Mouse (Mus musculus) liver, postnatal 0 days (tissue): ENCODE measurements at regions not wholly inside any gene's neighbourhood (a gene's known extent, or its start where the extent isn't known, plus 50 kb on each side); places are given as distances from the start of the nearest gene placed in this dataset.

ENCODE experiments used
- ATAC-seq: fragments of 200-750 bp; cut with Nextera tagmentation; 2 replicates; pipeline ENCODE4 v1.8.0; 2017; ENCODE audit warnings: mild to moderate bottlenecking, moderate library complexity
- DNase-seq: peaks from one replicate; pipeline ENCODE4 v3.0.0-alpha.2; 2016
- H3K27ac ChIP-seq: fragments of 300-500 bp; sonication (generic); 2 replicates; pipeline ENCODE4 v1.5.1; 2014; ENCODE audit warnings: antibody characterized with exemption, moderate library complexity, mild to moderate bottlenecking, low read depth
- H3K27me3 ChIP-seq: fragments of 300-500 bp; sonication (generic); 2 replicates; pipeline ENCODE4 v1.6.1; 2014; ENCODE audit warnings: low read length, control low read depth, mixed read lengths; ENCODE audit not compliant: insufficient read depth
- H3K36me3 ChIP-seq: fragments of 300-500 bp; sonication (generic); replicated peaks from 2 replicates; pipeline ENCODE4 v1.6.1; 2014; ENCODE audit warnings: mild to moderate bottlenecking, control low read depth, low read length, moderate library complexity, mixed read lengths; ENCODE audit not compliant: insufficient read depth
- H3K4me1 ChIP-seq: fragments of 300-500 bp; sonication (generic); 2 replicates; pipeline ENCODE4 v1.6.1; 2014; ENCODE audit warnings: antibody characterized with exemption, mild to moderate bottlenecking, control low read depth; ENCODE audit not compliant: insufficient read depth
- H3K4me2 ChIP-seq: fragments of 300-500 bp; sonication (generic); 2 replicates; pipeline ENCODE4 v1.6.1; 2014; ENCODE audit warnings: low read depth, mild to moderate bottlenecking, low read length, moderate library complexity, mixed read lengths
- H3K4me3 ChIP-seq: fragments of 300-500 bp; sonication (generic); 2 replicates; pipeline ENCODE4 v1.5.1; 2014; ENCODE audit warnings: low read depth, low read length
- H3K9ac ChIP-seq: fragments of 300-500 bp; sonication (generic); replicated peaks from 2 replicates; pipeline ENCODE4 v1.6.1; 2014; ENCODE audit warnings: mild to moderate bottlenecking, moderate library complexity
- H3K9me3 ChIP-seq: fragments of 300-500 bp; sonication (generic); 2 replicates; pipeline ENCODE4 v1.6.1; 2016; ENCODE audit warnings: mild to moderate bottlenecking, control low read depth, low read length, mixed read lengths
- CTCF ChIP-seq: sonication (generic); IDR thresholded peaks from 2 replicates; pipeline ENCODE4 v1.5.1; 2016; ENCODE audit warnings: antibody characterized with exemption, low read depth
- EP300 ChIP-seq: IDR thresholded peaks from 2 replicates; pipeline ENCODE4 v1.6.1; 2016; ENCODE audit warnings: antibody characterized with exemption, low read depth, mild to moderate bottlenecking
- WGBS: fragments of 180-500 bp; shearing (Covaris S2); extraction: QIAGEN DNeasy Blood & Tissue Kit; methylation state at CpG from one replicate; pipeline ENCODE4 v1.1.7; 2014; ENCODE audit not compliant: insufficient replicate concordance; 5-methylcytosine and 5-hydroxymethylcytosine counted together

- no peak overlapping the region for H3K9ac ChIP-seq
- DNase-seq (no peak), ATAC-seq (no peak)
- no peaks in the 10 kb centered on the region for H3K4me1 ChIP-seq
- no peaks in the 10 kb centered on the region for H3K27me3 ChIP-seq
- H3K36me3 ChIP-seq, result no peaks in the 10 kb centered on the region
- WGBS, result 86% methylated on average over 1 of the region's 1 CpGs
- H3K4me2 ChIP-seq, result no peak overlapping the region
- H3K4me3 ChIP-seq, result no peak overlapping the region
- H3K9me3 ChIP-seq, result no peaks in the 10 kb centered on the region
- TF ChIP-seq CTCF, result no peak
- H3K27ac ChIP-seq, result no peak overlapping the region
Measured at GRCm38 (mm10) chr7:72593259-72593658, 286.9 kb upstream of the Mctp2 start.

- TF ChIP-seq CTCF, result no peak
- no peaks in the 10 kb centered on the region for H3K9me3 ChIP-seq
- no peaks in the 10 kb centered on the region for H3K4me1 ChIP-seq
- no peak overlapping the region for H3K4me3 ChIP-seq
- H3K9ac ChIP-seq, result no peak overlapping the region
- no peak for ATAC-seq
- WGBS, result 55% methylated on average over 1 of the region's 1 CpGs
- no peak overlapping the region for H3K4me2 ChIP-seq
- H3K27me3 ChIP-seq, result no peaks in the 10 kb centered on the region
- no peaks in the 10 kb centered on the region for H3K36me3 ChIP-seq
- DNase-seq, result no peak
- no peak overlapping the region for H3K27ac ChIP-seq
Measured at GRCm38 (mm10) chr7:72594741-72595140, 288.3 kb upstream of the Mctp2 start.

GRCm38 (mm10) chr7:72596985-72597384, 290.6 kb upstream of the Mctp2 start:
- Histone ChIP-seq H3K4me3 (no peak overlapping the region), H3K4me1 (no peaks in the 10 kb centered on the region), H3K27me3 (no peaks in the 10 kb centered on the region), H3K9me3 (no peaks in the 10 kb centered on the region), H3K27ac (no peak overlapping the region), H3K36me3 (no peaks in the 10 kb centered on the region), H3K4me2 (no peak overlapping the region), H3K9ac (no peak overlapping the region)
- no peak for DNase-seq
- TF ChIP-seq CTCF (no peak), EP300 (no peak)
- ATAC-seq, result no peak

DNA sequence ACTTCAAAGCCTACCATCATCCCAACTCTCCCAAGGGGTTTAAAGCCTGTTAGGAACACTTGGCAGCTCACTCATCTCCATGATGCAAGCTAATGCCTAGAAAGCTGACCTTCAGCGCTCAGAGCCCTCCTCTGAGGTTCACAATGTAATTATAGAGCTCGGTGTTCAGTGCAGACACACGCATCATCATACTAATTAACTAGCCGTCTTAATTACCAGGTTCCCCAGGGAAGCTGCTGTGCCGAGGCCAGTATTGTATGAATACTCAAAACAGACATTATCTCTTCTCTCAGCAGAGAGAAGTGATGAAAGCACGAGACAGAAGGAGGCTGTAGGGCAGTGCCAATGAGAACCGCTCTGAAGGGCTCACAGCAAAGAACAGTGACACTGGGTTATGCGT, 295.5 kb upstream of the Mctp2 start:
- no peaks in the 10 kb centered on the region for H3K9me3 ChIP-seq
- no peak overlapping the region for H3K27ac ChIP-seq
- no peak for DNase-seq
- no peak for ATAC-seq
- TF ChIP-seq CTCF, result no peak
- no peak for TF ChIP-seq EP300
- H3K9ac ChIP-seq, result no peak overlapping the region
- WGBS, result 74% methylated on average over 8 of the region's 8 CpGs
- H3K4me3 ChIP-seq, result no peak overlapping the region
- H3K4me1 ChIP-seq, result no peaks in the 10 kb centered on the region
- H3K27me3 ChIP-seq, result no peaks in the 10 kb centered on the region
- H3K36me3 ChIP-seq, result no peaks in the 10 kb centered on the region
- no peak overlapping the region for H3K4me2 ChIP-seq

DNA sequence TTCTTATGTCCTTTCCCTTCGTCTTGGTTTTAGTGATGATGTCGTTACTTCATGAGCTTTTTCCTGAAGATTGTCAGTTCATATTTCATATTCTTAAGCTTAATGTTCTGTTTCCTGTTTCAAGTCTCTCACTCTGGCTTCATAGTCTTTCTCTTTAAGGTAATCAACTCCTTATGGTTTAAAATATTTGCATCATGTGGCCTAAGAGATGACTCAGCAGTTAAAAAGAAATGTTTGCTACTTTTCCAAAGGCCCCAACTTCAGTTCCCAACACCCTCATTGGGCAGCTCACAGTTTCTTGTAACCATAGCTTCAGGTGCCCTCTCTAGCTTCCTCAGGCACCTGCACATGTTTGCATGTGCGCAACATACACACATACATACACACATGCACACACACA, 303.4 kb upstream of the Mctp2 start:
- H3K4me1 ChIP-seq, result no peaks in the 10 kb centered on the region
- no peaks in the 10 kb centered on the region for H3K9me3 ChIP-seq
- H3K36me3 ChIP-seq, result no peaks in the 10 kb centered on the region
- no peaks in the 10 kb centered on the region for H3K27me3 ChIP-seq
- no peak for DNase-seq
- ATAC-seq, result no peak
- TF ChIP-seq CTCF (no peak), EP300 (no peak)
- H3K9ac ChIP-seq, result no peak overlapping the region
- 66% methylated on average over 3 of the region's 3 CpGs for WGBS
- H3K27ac ChIP-seq, result no peak overlapping the region
- H3K4me3 ChIP-seq, result no peak overlapping the region
- no peak overlapping the region for H3K4me2 ChIP-seq

GRCm38 (mm10) chr7:72615232-72615631, 308.8 kb upstream of the Mctp2 start:
- 70% methylated on average over 4 of the region's 4 CpGs for WGBS
- Histone ChIP-seq H3K36me3 (no peaks in the 10 kb centered on the region), H3K27me3 (no peaks in the 10 kb centered on the region), H3K4me2 (no peak overlapping the region), H3K4me1 (no peaks in the 10 kb centered on the region), H3K4me3 (no peak overlapping the region), H3K9ac (no peak overlapping the region), H3K9me3 (no peaks in the 10 kb centered on the region), H3K27ac (no peak overlapping the region)
- DNase-seq (no peak), ATAC-seq (no peak)
- no peak for TF ChIP-seq EP300
- TF ChIP-seq CTCF, result no peak

DNA sequence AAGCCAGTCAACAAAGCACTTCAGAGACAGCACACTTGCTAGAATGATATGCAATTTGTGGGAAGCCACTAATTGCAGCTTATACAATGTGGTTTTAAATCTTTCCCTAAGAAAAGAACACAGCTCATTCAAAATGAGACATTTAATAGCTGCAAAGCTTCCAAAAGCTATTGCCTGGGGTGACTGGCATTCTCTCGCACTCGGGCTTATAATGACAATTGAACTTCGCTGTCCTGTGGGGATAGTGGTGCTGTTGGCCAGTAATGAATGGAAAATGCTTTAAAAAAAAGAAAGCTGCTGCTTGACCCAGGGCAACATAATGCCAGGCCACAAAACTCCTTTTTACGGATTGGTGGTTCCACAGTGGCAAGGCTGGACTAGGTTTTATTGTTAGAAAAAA, 321.0 kb upstream of the Mctp2 start:
- H3K27me3 ChIP-seq, result no peaks in the 10 kb centered on the region
- H3K4me1 ChIP-seq, result no peaks in the 10 kb centered on the region
- no peak overlapping the region for H3K4me3 ChIP-seq
- no peaks in the 10 kb centered on the region for H3K36me3 ChIP-seq
- no peak overlapping the region for H3K9ac ChIP-seq
- no peak overlapping the region for H3K27ac ChIP-seq
- no peaks in the 10 kb centered on the region; the same call in 1 of the 2 replicates for H3K9me3 ChIP-seq
- DNase-seq (no peak), ATAC-seq (no peak)
- no peak overlapping the region for H3K4me2 ChIP-seq
- TF ChIP-seq CTCF (no peak), EP300 (no peak)
- 71% methylated on average over 4 of the region's 4 CpGs for WGBS
